Mouse (Mus musculus) hematopoietic stem cell, adult 5-6 weeks (primary cell): ENCODE results near the gene Rfc4. TPM values are rescaled to one million over a fixed set of nuclear protein-coding genes. Genes with fewer than 3 reads are reported as not detected.
A peak's percentile ranks its signal among the peaks of the same experiment; 100 is the strongest.

ENCODE experiments used
- ATAC-seq, 2 experiments: fragments of 125-278 bp in 1 of 2; replicated peaks in 1 of 2; 2 replicates each; pipeline ENCODE4 v1.8.0; 2016 to 2017; ENCODE audit warnings: inconsistent platforms in 2 of 2, mild to moderate bottlenecking in 2 of 2, moderate number of reproducible peaks in 2 of 2, low read depth in 1 of 2, moderate TSS enrichment in 1 of 2; ENCODE audit not compliant: low FRiP score in 2 of 2, poor library complexity in 2 of 2, severe bottlenecking in 2 of 2, insufficient read depth in 1 of 2, low TSS enrichment in 1 of 2
- total RNA-seq: library from RNA; stranded (forward); fragments of 172-1452, 232-1000 nt; gene quantifications from 2 replicates; pipeline ENCODE4 v1.2.3, GENCODE M21; 2017

Rfc4 gene
- total RNA-seq = 59.0 and 75.0 TPM in 2 replicates

GRCm38 (mm10) chr16:23127673-23128375 lies at the start of gene Rfc4:
TSS of gene Rfc4 (minus strand) at chr16:23127737.
- peak; percentile 85 to 93 for ATAC-seq

- no peak for ATAC-seq
Measured at GRCm38 (mm10) chr16:23175956-23176355, 48.4 kb upstream of the Rfc4 start.

GRCm38 (mm10) chr16:23174855-23175254 lies 47.3 kb upstream of the Rfc4 start:
- no peak for ATAC-seq

GRCm38 (mm10) chr16:23173904-23174303 lies 46.4 kb upstream of the Rfc4 start:
- ATAC-seq = no peak

- no peak for ATAC-seq
Measured at GRCm38 (mm10) chr16:23170813-23171212, 43.3 kb upstream of the Rfc4 start.

GRCm38 (mm10) chr16:23167079-23167478 lies 39.5 kb upstream of the Rfc4 start:
- no peak for ATAC-seq

- ATAC-seq = no peak
Measured at GRCm38 (mm10) chr16:23166646-23167045, 39.1 kb upstream of the Rfc4 start.

- 0 out of 4 replicates have a peak, but pooled peaks of 1 of the 2 experiments have one; percentile 42 for ATAC-seq
Measured at GRCm38 (mm10) chr16:23165441-23165840, 37.9 kb upstream of the Rfc4 start.

GRCm38 (mm10) chr16:23164443-23164842 lies 36.9 kb upstream of the Rfc4 start:
- ATAC-seq = no peak

GRCm38 (mm10) chr16:23162116-23162515 lies 34.6 kb upstream of the Rfc4 start:
- ATAC-seq = peak; percentile 53; a peak in 3 of 4 replicates

GRCm38 (mm10) chr16:23159749-23160148 lies 32.2 kb upstream of the Rfc4 start:
- no peak for ATAC-seq

GRCm38 (mm10) chr16:23158957-23159356 lies 31.4 kb upstream of the Rfc4 start:
- ATAC-seq = no peak

GRCm38 (mm10) chr16:23158292-23158691 lies 30.8 kb upstream of the Rfc4 start:
- ATAC-seq = no peak

- no peak for ATAC-seq
Measured at GRCm38 (mm10) chr16:23157013-23157412, 29.5 kb upstream of the Rfc4 start.

GRCm38 (mm10) chr16:23154261-23154660 lies 26.7 kb upstream of the Rfc4 start:
- ATAC-seq = no peak

- ATAC-seq = peak in 1 of 2 experiments; percentile 32; a peak in 1 of 4 replicates
Measured at GRCm38 (mm10) chr16:23151423-23151822, 23.9 kb upstream of the Rfc4 start.

GRCm38 (mm10) chr16:23149396-23149795 lies 21.9 kb upstream of the Rfc4 start:
- no peak for ATAC-seq

- no peak for ATAC-seq
Measured at GRCm38 (mm10) chr16:23148936-23149335, 21.4 kb upstream of the Rfc4 start.

- ATAC-seq = no peak
Measured at GRCm38 (mm10) chr16:23146280-23146679, 18.7 kb upstream of the Rfc4 start, which contains the start of gene Adipoq. TSS of gene Adipoq (plus strand) at chr16:23146536.
